Mouse (Mus musculus) left cerebral cortex, adult 8-10 months (tissue): ENCODE data around the gene Tmem136. TPM values are rescaled to one million over a fixed set of nuclear protein-coding genes. Genes with fewer than 3 reads are reported as not detected.

Experiments
- DNase-seq, 2 experiments: peaks; one replicate each; pipeline ENCODE4 v3.0.0; 2022; ENCODE audit warnings: low spot score in 2 of 2
- total RNA-seq, 4 experiments: library from RNA; stranded (reverse); gene quantifications; 2 replicates each; pipeline ENCODE4 v1.2.4; 2022

The Tmem136 gene
- total RNA-seq, 4 experiments from 2014 or later, result 14.8 to 18.3 (median 15.7) TPM

DNA sequence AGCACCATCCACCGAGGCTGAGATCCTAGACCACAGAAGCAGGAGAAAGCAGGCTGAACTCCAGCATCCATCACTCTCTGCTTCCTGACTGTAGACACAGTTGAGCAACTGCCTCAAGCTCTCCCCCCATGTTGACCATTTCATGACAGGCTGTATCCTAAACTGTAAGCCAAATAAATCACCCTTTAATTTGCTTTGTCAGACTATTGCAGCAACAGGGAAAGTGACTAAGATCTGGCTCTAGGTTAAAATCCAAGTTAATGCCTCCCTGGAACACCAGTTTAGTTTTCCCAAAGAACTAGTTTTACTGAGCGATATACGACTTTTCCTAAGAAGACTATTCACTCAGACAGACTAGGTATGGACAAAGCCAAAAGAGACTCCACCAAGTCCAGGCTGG lies 37.7 kb downstream of the Tmem136 start:
- DNase-seq, result no peak

DNA sequence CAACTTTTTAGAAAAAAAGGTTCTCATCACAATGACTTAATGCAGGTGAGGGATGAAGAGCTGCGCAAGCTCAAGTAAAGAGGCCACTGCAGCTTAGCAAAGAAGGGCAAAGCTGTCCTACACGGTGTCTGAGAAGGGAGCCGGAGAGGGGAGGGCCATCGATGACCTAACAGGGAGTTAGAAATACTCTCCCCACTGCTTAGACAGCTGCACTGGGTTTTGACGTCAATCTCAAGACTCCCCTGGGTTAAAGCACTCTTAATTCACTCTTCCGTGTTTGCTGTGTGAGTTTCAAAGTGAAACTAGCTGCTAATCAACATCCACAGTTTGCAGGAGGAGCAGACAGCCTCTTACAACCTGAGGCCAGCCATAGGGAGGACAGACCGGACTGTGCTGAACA lies 40.2 kb downstream of the Tmem136 start:
- no peak for DNase-seq

DNA sequence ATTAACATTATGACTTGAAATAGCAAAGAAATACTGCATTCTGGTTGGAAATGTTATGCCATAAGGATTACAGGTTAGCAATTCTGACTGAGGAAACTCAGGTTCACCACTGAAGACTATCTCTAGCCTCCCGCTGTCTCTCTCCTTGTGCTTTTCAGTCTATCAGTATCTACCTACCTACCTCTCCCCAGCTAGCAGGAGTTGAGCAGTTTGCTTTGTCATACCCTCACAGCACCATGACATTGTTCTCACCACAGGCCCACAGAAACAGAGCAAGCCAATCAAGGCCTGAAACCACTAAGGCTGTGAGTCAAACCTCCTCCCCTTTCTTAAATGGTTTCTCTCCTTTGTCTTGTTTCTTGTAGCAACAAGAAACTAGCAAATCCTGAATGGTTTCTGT lies 41.8 kb downstream of the Tmem136 start:
- no peak for DNase-seq

DNA sequence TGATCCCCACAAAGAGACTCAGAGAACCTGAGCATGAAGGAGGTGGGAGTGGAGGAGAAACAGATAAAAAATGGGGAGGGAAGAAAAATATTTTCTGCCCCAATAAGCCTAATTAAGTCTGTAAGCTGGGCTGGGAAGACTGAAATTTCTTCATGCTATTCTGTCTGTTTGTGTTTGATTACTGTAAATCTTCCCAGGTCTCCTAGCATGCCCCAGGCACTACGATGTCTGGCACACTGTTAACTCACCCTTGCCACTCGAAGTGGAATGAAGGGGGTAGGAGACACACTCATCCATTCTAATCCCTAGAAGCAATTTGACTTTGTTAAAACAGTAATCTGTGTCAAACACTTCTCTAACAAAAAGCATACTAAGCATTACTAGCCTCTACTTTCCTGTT lies 44.6 kb downstream of the Tmem136 start:
- no peak for DNase-seq

DNA sequence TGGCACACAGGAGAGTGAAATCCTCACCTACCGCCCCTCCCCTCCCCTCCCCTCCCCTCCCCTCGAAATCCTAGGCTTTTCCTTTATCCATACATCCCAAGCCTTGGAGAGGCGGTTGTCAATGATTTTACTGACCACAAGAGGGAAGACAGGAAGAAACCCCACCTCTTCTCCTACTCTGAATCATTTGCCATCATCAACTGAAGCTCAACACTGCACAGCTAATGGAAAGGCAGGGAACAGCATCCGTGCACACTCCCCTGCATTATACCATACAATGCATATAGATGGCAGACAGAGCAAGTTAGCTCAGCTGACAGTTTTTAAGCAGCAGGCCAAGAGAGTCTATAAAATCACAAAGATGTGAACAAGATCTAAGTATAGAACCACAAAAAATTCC lies 45.2 kb downstream of the Tmem136 start:
- DNase-seq, result no peak

DNA sequence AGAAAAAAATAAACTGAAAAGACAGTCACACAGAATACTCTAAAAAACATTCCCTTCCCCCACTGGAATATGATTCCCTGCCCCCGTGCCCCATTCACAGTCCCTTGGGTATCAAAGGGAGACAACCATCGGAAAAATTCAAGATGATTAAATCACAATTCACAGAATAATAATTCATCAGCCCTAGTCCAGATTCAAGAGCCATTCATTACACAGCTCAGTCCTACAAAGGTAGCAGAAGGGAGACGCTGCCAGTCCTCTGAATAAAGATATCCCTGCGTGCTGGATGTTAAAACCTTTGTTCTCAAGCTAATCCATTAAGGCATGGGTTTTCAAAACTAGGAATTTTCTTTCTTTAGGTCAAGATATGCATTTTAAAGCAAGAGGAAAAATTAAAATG lies 45.8 kb downstream of the Tmem136 start:
- DNase-seq, result no peak

DNA sequence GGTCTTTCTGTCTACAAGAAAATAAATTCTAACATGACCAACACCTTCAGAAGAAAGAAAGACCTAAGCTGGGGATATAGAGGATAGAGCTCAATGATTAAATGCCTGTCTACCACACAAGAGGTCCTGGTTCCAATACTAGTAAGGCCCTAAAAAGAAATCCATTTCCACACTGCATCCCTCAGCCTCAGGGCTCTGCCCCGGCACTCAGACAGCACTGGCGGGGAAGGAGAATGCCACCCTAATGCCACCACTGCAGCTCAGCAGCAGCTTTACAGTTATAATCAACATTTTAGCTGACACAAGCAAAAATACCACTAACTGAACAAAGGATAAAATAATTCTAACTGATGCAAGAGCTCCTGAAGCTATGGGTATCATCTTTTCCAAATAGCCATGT lies 46.2 kb downstream of the Tmem136 start:
- DNase-seq, result no peak

DNA sequence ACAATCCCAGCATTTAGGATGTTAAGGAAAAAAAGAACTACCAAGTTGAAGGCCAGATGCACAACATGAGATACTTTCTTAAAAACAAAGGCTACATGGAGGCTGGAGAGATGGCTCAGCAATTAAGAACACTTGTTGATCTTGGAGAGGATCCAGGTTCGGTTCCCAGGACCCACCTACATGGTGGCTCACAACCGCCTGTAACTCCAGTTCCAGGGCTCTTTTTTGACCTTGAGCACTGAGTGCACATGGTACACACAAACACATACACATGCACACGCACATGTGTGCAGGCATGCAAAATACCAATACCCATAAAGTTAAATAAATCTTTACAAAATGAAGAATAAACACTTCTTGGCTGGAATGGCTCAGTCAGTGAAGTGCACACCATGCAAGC lies 48.5 kb downstream of the Tmem136 start:
- no peak for DNase-seq

DNA sequence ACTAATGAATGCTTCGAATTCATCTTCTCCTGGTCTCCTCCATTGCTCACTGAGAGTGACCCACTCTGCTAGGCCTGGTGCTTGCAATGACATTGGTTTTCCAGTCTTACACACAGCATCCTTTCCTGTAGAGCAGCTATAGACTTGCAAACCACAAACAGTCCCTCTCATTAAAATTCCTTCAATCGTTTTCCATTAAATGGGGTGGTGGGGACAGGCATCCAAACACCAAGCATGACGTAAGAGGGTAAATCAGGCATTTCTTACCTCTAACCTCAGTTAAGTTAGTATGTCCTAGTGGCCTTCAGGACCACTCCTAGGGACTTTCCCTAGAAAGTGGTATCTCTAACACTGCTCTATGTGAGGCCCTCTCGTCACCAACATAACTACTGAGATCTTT lies 51.1 kb downstream of the Tmem136 start:
- no peak for DNase-seq

DNA sequence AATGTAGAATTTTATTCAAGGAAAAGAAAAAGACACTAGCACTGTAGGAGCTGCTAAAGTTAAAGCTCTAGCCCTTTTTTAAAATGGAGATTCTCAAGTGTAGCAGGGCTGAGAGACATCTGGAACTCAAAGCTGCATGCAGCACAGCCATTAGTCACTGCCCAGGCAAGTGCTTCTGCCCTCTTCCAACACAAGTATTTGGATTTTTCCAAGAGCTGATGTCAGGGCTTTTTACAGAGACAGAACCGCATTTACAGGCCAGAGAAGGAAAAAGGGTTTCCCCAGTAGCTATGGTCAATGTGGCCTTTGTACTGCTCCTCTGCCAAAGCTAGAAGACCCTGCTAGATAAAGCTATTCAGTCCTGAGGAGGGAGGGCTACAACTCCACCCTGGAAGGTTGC lies 54.8 kb downstream of the Tmem136 start:
- DNase-seq, result no peak

Other genes with a start within 250 kb of the Tmem136 start
- 10 to 100 TPM; 19.7 to 21.0 (median 20.4) TPM for gene Grik4, start 172.1 kb downstream of the Tmem136 start, total RNA-seq
- 100 to 1,000 TPM; 152 to 184 (median 161) TPM for gene Arhgef12, start 9.3 kb downstream of the Tmem136 start, total RNA-seq
- under 1 TPM; 0.14 to 0.37 (median 0.27) TPM for gene Pou2f3, start 93.8 kb upstream of the Tmem136 start, total RNA-seq
- gene Oaf, start 123.3 kb upstream of the Tmem136 start, total RNA-seq, result 10 to 100 TPM; 12.8 to 18.5 (median 15.2) TPM
- under 1 TPM in 2 of 4 experiments, not detected in 2; 0.27 to 0.42 TPM for gene Trim29, start 194.3 kb upstream of the Tmem136 start, total RNA-seq